Mouse (Mus musculus): ENCODE results near the gene Tsg101.
"Not testable (repeated sequence)": the region's sequence is repeated elsewhere in the genome, so short reads cannot be mapped to it uniquely, and the experiment has no call there.

Gene Tsg101

GRCm38 (mm10) chr7:46919551-46920176, at the start of gene Tsg101:
TSS of gene Tsg101 (minus strand) at chr7:46919969.
- DNase-seq (ENCODE audit: low spot score) = peak; percentile 94

- no peak for DNase-seq (ENCODE audit: low spot score)
These were observed 44.3 kb upstream of the Tsg101 start for GRCm38 (mm10) chr7:46964070-46964469.

- DNase-seq (ENCODE audit: low spot score) = peak; percentile 68
These were observed 43.2 kb upstream of the Tsg101 start for GRCm38 (mm10) chr7:46962806-46963618.

- DNase-seq (ENCODE audit: low spot score) = peak; percentile 22
These were observed 42.4 kb upstream of the Tsg101 start for GRCm38 (mm10) chr7:46962132-46962531.

GRCm38 (mm10) chr7:46960991-46961390, 41.2 kb upstream of the Tsg101 start:
- DNase-seq (ENCODE audit: low spot score) = no peak

GRCm38 (mm10) chr7:46958853-46959252, 39.1 kb upstream of the Tsg101 start:
- DNase-seq (ENCODE audit: low spot score) = no peak

- peak; percentile 98 for DNase-seq (ENCODE audit: low spot score)
These were observed 38.3 kb upstream of the Tsg101 start, which contains the start of gene Uevld for GRCm38 (mm10) chr7:46957831-46958691. TSS of gene Uevld (minus strand) at chr7:46958527.

- peak; percentile 14 for DNase-seq (ENCODE audit: low spot score)
These were observed 16.1 kb upstream of the Tsg101 start for GRCm38 (mm10) chr7:46935847-46936246.

- DNase-seq (ENCODE audit: low spot score) = no peak
These were observed 15.0 kb upstream of the Tsg101 start for GRCm38 (mm10) chr7:46934788-46935187.

- no peak for DNase-seq (ENCODE audit: low spot score)
These were observed 11.6 kb upstream of the Tsg101 start for GRCm38 (mm10) chr7:46931370-46931769.

GRCm38 (mm10) chr7:46928291-46928690, 8.5 kb upstream of the Tsg101 start:
- no peak for DNase-seq (ENCODE audit: low spot score)

GRCm38 (mm10) chr7:46922075-46922474, 2.3 kb upstream of the Tsg101 start:
- no peak for DNase-seq (ENCODE audit: low spot score)

GRCm38 (mm10) chr7:46918678-46919371, 944 bp downstream of the Tsg101 start:
- peak; percentile 5 for DNase-seq (ENCODE audit: low spot score)

GRCm38 (mm10) chr7:46916376-46916775, 3.4 kb downstream of the Tsg101 start:
- DNase-seq (ENCODE audit: low spot score) = no peak

- no peak for DNase-seq (ENCODE audit: low spot score)
These were observed 8.5 kb downstream of the Tsg101 start for GRCm38 (mm10) chr7:46911250-46911649.

GRCm38 (mm10) chr7:46899343-46899742, 20.4 kb downstream of the Tsg101 start:
- no peak for DNase-seq (ENCODE audit: low spot score)

- DNase-seq (ENCODE audit: low spot score) = no peak
These were observed 24.3 kb downstream of the Tsg101 start for GRCm38 (mm10) chr7:46895511-46895910.

- no peak for DNase-seq (ENCODE audit: low spot score)
These were observed 36.5 kb downstream of the Tsg101 start for GRCm38 (mm10) chr7:46883304-46883703.

- not testable (repeated sequence) for DNase-seq (ENCODE audit: low spot score)
These were observed 37.8 kb downstream of the Tsg101 start for GRCm38 (mm10) chr7:46881941-46882340.

- DNase-seq (ENCODE audit: low spot score) = no peak
These were observed 38.8 kb downstream of the Tsg101 start for GRCm38 (mm10) chr7:46880992-46881391.

GRCm38 (mm10) chr7:46879851-46880250, 39.9 kb downstream of the Tsg101 start:
- no peak for DNase-seq (ENCODE audit: low spot score)

GRCm38 (mm10) chr7:46877255-46877654, 42.5 kb downstream of the Tsg101 start:
- no peak for DNase-seq (ENCODE audit: low spot score)

Data from urinary bladder, postnatal 14 days (tissue).